Mouse (Mus musculus): ENCODE data around the gene Pkm.

The Pkm gene

DNA sequence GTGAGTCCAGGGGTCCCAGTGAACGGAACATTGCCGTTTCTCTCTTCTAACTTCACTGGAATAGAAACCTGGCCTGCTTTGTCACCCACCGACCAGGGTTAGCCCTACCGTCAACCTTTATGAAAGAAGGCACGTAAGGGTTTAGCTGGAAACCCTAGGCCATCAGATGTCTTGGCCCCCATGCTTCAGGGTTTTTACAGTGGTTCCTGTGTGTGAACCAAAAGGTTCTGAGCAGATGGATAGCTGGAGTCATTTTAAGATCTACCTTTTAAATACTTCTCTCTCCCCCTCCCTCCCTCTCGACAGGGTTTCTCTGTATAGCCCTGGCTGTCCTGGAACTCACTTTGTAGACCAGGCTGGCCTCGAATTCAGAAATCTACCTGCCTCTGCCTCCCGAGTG lies 9.8 kb downstream of the Pkm start:
- no peak for DNase-seq (ENCODE audit: low read depth, low spot score)

DNA sequence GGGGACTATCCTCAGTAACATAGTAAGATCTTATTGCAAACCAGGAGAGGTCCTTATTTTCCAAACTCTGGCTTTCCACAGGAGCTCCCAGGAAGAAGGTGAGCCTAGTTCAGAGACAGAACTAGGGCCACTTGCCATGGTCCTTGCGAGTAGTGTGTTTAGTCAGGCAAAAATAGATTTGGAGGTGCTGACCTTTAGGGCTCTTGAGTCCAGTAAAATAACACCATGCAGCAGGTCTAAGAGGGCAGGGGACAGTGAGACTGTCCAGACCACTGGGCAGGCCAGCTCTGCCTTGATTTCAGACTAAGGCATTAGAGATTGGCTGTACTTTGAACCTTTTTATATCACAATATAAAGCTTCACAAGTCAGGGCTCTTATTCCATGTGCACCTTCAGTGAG lies 10.6 kb downstream of the Pkm start:
- DNase-seq (ENCODE audit: low read depth, low spot score): no peak

DNA sequence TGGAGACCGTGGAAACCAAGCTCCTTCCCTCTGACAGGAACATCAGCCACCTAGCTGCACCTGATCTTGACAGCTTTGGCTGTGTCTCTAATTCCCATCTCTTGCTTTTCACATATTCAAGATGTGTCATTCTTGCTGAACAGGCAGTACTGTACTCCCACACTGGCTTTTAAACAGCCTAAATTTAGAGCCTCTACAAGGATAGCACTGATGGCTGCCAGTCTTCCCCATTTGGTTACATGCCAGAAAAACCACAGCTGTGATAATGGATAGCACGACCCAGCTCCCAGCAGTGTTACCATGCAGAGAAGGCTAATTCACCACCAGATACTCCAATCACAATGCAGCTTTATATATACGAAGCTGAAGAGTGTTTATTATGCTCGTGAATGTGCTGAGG lies 11.1 kb downstream of the Pkm start:
- DNase-seq (ENCODE audit: low read depth, low spot score): no peak

- no peak for DNase-seq (ENCODE audit: low read depth, low spot score)
These were observed 11.7 kb downstream of the Pkm start for GRCm38 (mm10) chr9:59667904-59668303.

DNA sequence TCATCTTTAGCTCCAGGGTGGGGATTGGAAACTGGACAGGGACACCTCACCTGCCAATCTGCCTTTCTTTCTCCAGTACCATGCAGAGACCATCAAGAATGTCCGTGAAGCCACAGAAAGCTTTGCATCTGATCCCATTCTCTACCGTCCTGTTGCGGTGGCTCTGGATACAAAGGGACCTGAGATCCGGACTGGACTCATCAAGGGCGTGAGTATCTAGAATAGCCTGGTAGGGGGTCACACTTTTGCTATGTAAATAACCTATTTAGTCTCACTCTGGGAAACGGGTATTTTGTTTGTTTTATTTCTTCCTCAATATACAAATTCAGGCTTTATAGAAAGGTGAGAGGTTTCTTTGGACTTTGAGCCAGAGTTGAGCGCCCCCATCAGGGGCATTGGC lies 12.3 kb downstream of the Pkm start:
- no peak for DNase-seq (ENCODE audit: low read depth, low spot score)

- DNase-seq (ENCODE audit: low read depth, low spot score): no peak
These were observed 13.0 kb downstream of the Pkm start for GRCm38 (mm10) chr9:59669172-59669571.

DNA sequence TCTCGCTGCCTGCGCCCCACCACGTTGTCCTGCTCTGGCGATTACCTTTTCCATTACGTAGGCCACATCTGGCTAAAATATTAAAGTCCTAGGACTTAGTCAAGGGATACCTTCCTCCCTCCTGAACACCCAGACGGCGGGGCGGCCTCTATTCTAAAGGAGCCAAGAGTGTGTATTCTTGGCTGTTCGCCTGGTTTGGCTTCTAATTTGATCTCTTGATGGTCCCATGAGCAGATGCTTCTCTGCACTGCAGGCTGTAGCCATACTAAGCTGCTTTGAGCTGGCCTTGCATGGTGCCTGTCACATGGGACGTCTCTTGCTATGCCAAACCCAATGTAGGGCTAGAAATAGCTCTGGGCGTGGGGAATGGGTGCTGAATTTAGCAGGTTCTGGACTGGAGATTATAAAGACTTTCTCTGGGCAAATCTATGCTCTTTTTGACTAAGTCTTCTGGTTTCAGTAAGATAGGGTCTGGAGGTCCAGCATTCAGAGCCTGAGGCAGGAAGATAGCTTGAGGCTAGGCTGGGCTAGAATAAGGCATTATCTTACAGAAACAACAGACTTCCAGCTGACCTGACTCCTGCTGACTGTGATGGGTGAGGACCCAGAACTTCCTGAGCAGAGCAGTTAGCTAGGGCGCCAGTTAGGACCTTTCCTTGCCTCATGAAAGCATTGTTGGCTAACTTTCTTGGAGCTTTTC lies 16.2 kb downstream of the Pkm start:
- DNase-seq (ENCODE audit: low read depth, low spot score): no peak

DNA sequence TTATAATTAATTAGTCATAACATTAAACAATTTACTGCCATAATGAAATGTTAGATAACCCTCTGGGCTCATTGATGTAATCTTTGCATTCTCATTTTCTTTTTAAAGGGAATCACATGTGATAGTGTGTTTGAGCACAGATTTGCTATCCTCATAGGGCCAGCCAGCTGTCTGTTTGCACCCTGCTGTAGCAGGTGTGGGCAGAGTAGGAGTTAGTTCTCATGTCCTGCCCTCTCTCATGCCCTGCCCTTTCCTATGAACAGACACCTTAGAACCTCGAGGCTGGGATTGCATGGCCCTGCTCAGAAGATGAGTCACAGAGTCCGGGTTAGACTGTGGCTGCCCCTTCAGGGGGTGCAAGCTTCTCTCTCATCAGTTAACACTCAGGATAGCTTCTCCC lies 17.3 kb downstream of the Pkm start:
- no peak for DNase-seq (ENCODE audit: low read depth, low spot score)

DNA sequence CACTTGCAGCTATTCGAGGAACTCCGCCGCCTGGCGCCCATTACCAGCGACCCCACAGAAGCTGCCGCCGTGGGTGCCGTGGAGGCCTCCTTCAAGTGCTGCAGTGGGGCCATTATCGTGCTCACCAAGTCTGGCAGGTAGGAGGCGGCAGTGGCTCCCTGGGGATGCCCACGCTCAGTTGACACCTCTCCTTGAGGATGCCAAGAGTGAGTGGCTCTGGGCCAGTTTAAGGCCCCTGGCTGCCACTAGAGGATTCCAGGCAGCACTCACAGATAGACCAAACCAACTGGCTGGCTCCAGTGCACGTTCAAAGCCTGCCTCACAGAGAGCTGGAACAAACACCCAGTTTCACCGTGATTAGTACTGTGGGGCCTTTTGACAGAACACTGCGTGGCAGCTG lies 19.4 kb downstream of the Pkm start:
- no peak for DNase-seq (ENCODE audit: low read depth, low spot score)

DNA sequence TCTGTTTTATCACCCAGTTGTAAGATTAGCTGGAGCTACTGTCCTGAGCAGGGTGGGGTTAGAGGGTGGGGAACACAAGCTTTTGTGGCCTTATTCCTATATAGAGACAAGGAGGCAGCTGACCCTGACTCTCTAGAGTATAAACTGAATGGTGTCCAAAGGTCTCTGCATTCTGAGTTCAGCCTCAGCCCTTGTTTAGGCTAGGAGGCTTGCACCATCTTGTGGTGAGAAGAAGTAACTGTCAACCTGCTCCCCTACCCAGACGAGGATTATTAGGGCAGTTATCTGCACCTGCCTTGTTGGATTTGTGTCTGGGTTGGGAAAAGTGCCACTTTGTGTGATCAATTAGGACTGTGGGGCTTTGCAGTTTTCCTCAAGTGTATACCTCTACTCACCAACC lies 22.1 kb downstream of the Pkm start:
- peak; percentile 39 for DNase-seq (ENCODE audit: low read depth, low spot score)

- DNase-seq (ENCODE audit: low read depth, low spot score): peak; percentile 89
These were observed 23.7 kb downstream of the Pkm start, which contains the start of gene Gramd2 for GRCm38 (mm10) chr9:59679678-59680533. Gramd2 (plus strand) TSS chr9:59680144.

DNA sequence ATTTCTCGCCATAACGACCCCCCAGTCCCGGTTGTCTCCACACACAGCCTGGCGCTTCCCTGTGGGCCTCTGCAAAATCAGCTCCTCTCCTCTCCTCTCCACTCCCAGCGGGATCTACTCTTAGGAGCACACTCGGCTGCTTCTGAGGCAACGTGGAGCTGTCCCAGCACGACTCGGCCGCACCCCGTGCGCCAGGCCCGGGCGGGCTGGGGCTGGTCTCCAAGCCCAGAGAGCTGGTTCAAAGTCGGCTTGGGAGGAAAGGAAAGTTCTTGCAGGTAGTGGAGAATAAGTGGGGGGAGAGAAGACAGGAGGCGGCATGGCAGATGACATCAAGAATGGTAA lies 24.3 kb downstream of the Pkm start:
- DNase-seq (ENCODE audit: low read depth, low spot score): no peak

DNA sequence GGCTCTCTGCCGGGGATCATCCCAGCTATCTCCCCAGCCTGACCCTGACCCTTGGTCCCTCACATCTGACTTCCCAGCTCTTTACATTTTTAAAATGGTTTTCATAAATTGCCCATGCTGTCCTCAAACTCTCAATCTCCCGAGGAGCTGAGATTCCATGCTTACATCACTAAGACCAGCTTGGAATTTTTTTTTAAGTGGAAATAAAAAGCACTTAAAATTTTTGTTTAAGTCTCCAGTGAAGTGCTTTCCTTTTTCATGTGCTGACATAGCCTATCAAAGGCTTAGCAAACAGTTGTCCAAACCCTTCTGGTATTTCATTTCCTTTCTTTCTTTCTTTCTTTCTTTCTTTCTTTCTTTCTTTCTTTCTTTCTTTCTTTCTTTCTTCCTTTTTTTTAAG lies 27.9 kb downstream of the Pkm start:
- DNase-seq (ENCODE audit: low read depth, low spot score): no peak

- DNase-seq (ENCODE audit: low read depth, low spot score): no peak
These were observed 31.4 kb downstream of the Pkm start for GRCm38 (mm10) chr9:59687416-59688046.

- peak; percentile 37 for DNase-seq (ENCODE audit: low read depth, low spot score)
These were observed 35.5 kb downstream of the Pkm start for GRCm38 (mm10) chr9:59691635-59692094.

DNA sequence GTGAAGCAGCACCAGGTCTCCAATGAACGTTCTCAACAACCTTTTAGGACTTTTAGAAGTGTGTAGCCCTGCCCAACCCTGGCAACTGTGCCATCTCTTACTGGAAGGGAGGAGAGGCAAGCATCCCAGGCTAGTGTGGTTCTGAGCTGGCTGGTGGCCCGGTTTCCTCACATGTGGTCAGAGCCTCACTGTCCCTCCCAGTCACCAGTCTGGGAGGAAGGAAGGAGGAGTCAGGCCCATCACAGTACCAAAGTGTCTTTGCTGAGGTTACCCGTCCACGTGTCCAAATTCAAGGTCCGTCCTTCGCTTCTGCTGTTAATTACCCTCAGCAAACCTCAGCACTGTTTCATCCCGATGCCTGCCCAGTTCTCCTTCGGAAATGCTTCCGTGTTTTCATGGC lies 36.0 kb downstream of the Pkm start:
- no peak for DNase-seq (ENCODE audit: low read depth, low spot score)

GRCm38 (mm10) chr9:59694571-59695450 lies 38.6 kb downstream of the Pkm start:
- peak; percentile 33 for DNase-seq (ENCODE audit: low read depth, low spot score)

GRCm38 (mm10) chr9:59695451-59695813 lies 39.3 kb downstream of the Pkm start:
- DNase-seq (ENCODE audit: low read depth, low spot score): no peak

GRCm38 (mm10) chr9:59696381-59696780 lies 40.2 kb downstream of the Pkm start:
- no peak for DNase-seq (ENCODE audit: low read depth, low spot score)

DNA sequence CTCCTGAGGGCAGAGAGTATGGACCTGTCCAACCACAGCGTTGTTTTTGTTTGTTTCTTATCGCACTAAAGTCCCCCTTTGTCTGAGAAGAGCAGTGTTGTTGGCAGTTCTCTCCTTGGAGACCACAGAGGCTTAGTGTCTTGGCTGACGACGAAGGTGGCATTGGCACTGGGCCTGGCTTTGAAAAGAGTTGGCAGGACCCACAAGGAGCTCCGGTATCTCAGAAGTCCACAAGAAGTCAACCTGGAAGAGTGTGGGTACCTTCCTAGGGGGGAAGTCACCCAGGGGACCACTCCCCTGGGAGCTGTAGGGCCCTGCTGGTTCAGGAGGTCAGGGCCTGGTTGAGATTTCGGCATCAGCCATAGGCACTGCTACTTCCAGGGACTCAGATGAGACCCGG lies 44.9 kb downstream of the Pkm start:
- DNase-seq (ENCODE audit: low read depth, low spot score): no peak

GRCm38 (mm10) chr9:59703099-59703498 lies 46.9 kb downstream of the Pkm start:
- no peak for DNase-seq (ENCODE audit: low read depth, low spot score)

Measured in mesoderm, embryonic 11.5 days (tissue).